Mouse (Mus musculus) liver, embryonic 14.5 days (tissue): ENCODE data around the gene Clic1. TPM values are rescaled to one million over a fixed set of nuclear protein-coding genes. Genes with fewer than 3 reads are reported as not detected.
A peak's percentile ranks its signal among the peaks of the same experiment; 100 is the strongest.

Experiments used
- ATAC-seq: fragments of 200-750 bp; cut with Nextera tagmentation; 2 replicates; pipeline ENCODE4 v1.8.0; 2017; ENCODE audit warnings: moderate number of reproducible peaks, mild to moderate bottlenecking, moderate library complexity; ENCODE audit not compliant: insufficient read depth
- DNase-seq, 3 experiments: peaks; one replicate each; pipeline ENCODE4 v3.0.0-alpha.2; 2012 to 2013; ENCODE audit warnings: low read depth in 3 of 3, low spot score in 3 of 3
- H3K27ac ChIP-seq: fragments of 300-500 bp; sonication (generic); 2 replicates; pipeline ENCODE4 v1.5.1; 2014; ENCODE audit warnings: moderate library complexity, mild to moderate bottlenecking, control low read depth, inconsistent platforms
- H3K27me3 ChIP-seq: fragments of 300-500 bp; sonication (generic); 2 replicates; pipeline ENCODE4 v1.6.1; 2014; ENCODE audit warnings: mild to moderate bottlenecking, low read length, moderate library complexity; ENCODE audit not compliant: control insufficient read depth, insufficient read depth
- H3K36me3 ChIP-seq: fragments of 300-500 bp; sonication (generic); replicated peaks from 2 replicates; pipeline ENCODE4 v1.6.1; 2014; ENCODE audit warnings: low read depth; ENCODE audit not compliant: control insufficient read depth, insufficient read depth
- H3K4me1 ChIP-seq, 2 experiments: fragments of 200-500 bp in 1 of 2; fragments of 300-500 bp in 1 of 2; sonication (generic) in 1 of 2; replicated peaks; 2 replicates each; pipeline ENCODE4 v1.6.1; 2012 to 2014; ENCODE audit warnings: antibody characterized with exemption in 1 of 2, inconsistent platforms in 1 of 2, low read length in 1 of 2; ENCODE audit not compliant: control insufficient read depth in 2 of 2, insufficient read depth in 2 of 2
- H3K4me2 ChIP-seq: fragments of 300-500 bp; sonication (generic); 2 replicates; pipeline ENCODE4 v1.6.1; 2014; ENCODE audit warnings: low read depth, mild to moderate bottlenecking, control low read depth, moderate library complexity
- H3K4me3 ChIP-seq, 2 experiments: fragments of 200-500 bp in 1 of 2; fragments of 300-500 bp in 1 of 2; sonication (generic) in 1 of 2; 2 replicates each; pipeline ENCODE4 v1.5.1; 2012 to 2014; ENCODE audit warnings: low read depth in 2 of 2, low read length in 2 of 2, mild to moderate bottlenecking in 2 of 2, control low read depth in 1 of 2, inconsistent platforms in 1 of 2, moderate library complexity in 1 of 2; ENCODE audit not compliant: insufficient read depth in 1 of 2
- H3K9ac ChIP-seq: fragments of 300-500 bp; sonication (generic); replicated peaks from 2 replicates; pipeline ENCODE4 v1.6.1; 2014; ENCODE audit warnings: mild to moderate bottlenecking, control low read depth, moderate library complexity
- H3K9me3 ChIP-seq: fragments of 300-500 bp; sonication (generic); 2 replicates; pipeline ENCODE4 v1.6.1; 2016; ENCODE audit warnings: low read length, mixed read lengths; ENCODE audit not compliant: control insufficient read depth
- CTCF ChIP-seq: IDR thresholded peaks from 2 replicates; pipeline ENCODE4 v1.5.1; 2016; ENCODE audit warnings: antibody characterized with exemption, low read depth, control low read depth
- EP300 ChIP-seq: IDR thresholded peaks from 2 replicates; pipeline ENCODE4 v1.6.1; 2016; ENCODE audit warnings: antibody characterized with exemption, low read depth
- WGBS: fragments of 180-500 bp; shearing (Covaris S2); extraction: QIAGEN DNeasy Blood & Tissue Kit; methylation state at CpG from one replicate; pipeline ENCODE4 v1.1.7; 2014; ENCODE audit not compliant: insufficient replicate concordance; 5-methylcytosine and 5-hydroxymethylcytosine counted together
- polyA plus RNA-seq, 2 experiments: library from polyadenylated mRNA; depleted of rRNA in 1 of 2; stranded (reverse) in 1 of 2; unstranded in 1 of 2; fragments of >200 nt; fragmentation: Nextera tagmentation in 1 of 2; extraction: Ambion mirVana in 1 of 2; gene quantifications; 2 replicates each; pipeline versions ENCODE4 v1.2.1 to v1.2.3; 2012 to 2014

The Clic1 gene
- polyA plus RNA-seq, 2 experiments = 38.1 to 78.0 TPM

GRCm38 (mm10) chr17:35048932-35049440 is 780 bp upstream of the Clic1 start:
- 32% methylated on average over 5 of the region's 5 CpGs for WGBS
- ATAC-seq (no peak), DNase-seq (no peak)
- TF ChIP-seq CTCF (no peak), EP300 (no peak)
- H3K4me2 ChIP-seq = peak overlapping the region; percentile 98
- no peaks in the 10 kb centered on the region for H3K27me3 ChIP-seq
- no peak overlapping the region; the same call in 1 of the 2 replicates for H3K9ac ChIP-seq
- H3K36me3 ChIP-seq = peaks cover 20% of the 10 kb centered on the region
- peaks cover 57 to 59% of the 10 kb centered on the region in 2 experiments for H3K4me1 ChIP-seq
- peak overlapping the region in 1 of 2 experiments; percentile 81; a peak in 1 of 4 replicates for H3K4me3 ChIP-seq
- H3K9me3 ChIP-seq = no peaks in the 10 kb centered on the region
- H3K27ac ChIP-seq = peak overlapping the region; percentile 81

- peak overlapping the region; percentile 98 for H3K4me2 ChIP-seq
These were observed 472 bp downstream of the Clic1 start for GRCm38 (mm10) chr17:35050126-35050750.

GRCm38 (mm10) chr17:35051156-35052086 is 1.7 kb downstream of the Clic1 start:
- peak in 2 of 3 experiments; percentile 49 to 71 for DNase-seq
- Histone ChIP-seq H3K4me1 (peaks cover 40 to 41% of the 10 kb centered on the region in 2 experiments), H3K9ac (peak overlapping the region; percentile 87), H3K4me2 (peak overlapping the region; percentile 98), H3K9me3 (no peaks in the 10 kb centered on the region), H3K4me3 (peak overlapping the region; percentile 81 to 93), H3K36me3 (peaks cover 40% of the 10 kb centered on the region), H3K27ac (peak overlapping the region; percentile 87), H3K27me3 (no peaks in the 10 kb centered on the region)
- ATAC-seq = peak; percentile 47
- TF ChIP-seq CTCF (peak; percentile 7; the same call in 1 of the 2 replicates), EP300 (no peak)
- WGBS = 2% methylated on average over 21 of the region's 21 CpGs

More at GRCm38 (mm10) chr17:35050126-35050750, 472 bp downstream of the Clic1 start:
- Histone ChIP-seq H3K27me3 (no peaks in the 10 kb centered on the region), H3K4me1 (peaks cover 45 to 47% of the 10 kb centered on the region in 2 experiments), H3K9ac (peak overlapping the region; percentile 89), H3K27ac (peak overlapping the region; percentile 81), H3K36me3 (peaks cover 30% of the 10 kb centered on the region), H3K9me3 (no peaks in the 10 kb centered on the region), H3K4me3 (peak overlapping the region; percentile 81 to 93)
- DNase-seq (peak in 2 of 3 experiments; percentile 49 to 53), ATAC-seq (peak; percentile 24; the same call in 1 of the 2 replicates)
- TF ChIP-seq CTCF = no peak
- TF ChIP-seq EP300 = no peak
- WGBS = under 1% methylated on average over 27 of the region's 27 CpGs

GRCm38 (mm10) chr17:35052271-35052798 is 2.6 kb downstream of the Clic1 start:
- Histone ChIP-seq H3K9ac (peak overlapping the region; percentile 87), H3K4me3 (peak overlapping the region; percentile 81 to 93), H3K9me3 (no peaks in the 10 kb centered on the region), H3K4me2 (peak overlapping the region; percentile 98), H3K4me1 (peaks cover 34 to 35% of the 10 kb centered on the region in 2 experiments), H3K36me3 (peaks cover 40% of the 10 kb centered on the region), H3K27ac (0 out of 2 replicates have a peak overlapping the region, but pooled peaks have one; percentile 87), H3K27me3 (no peaks in the 10 kb centered on the region)
- no peak for TF ChIP-seq EP300
- TF ChIP-seq CTCF = no peak
- no peak for DNase-seq
- no peak for ATAC-seq
- WGBS = 76% methylated on average over 12 of the region's 12 CpGs
